Comparison of ENCODE assay signal across 8 mouse cellular contexts in the genomic region with DNA sequence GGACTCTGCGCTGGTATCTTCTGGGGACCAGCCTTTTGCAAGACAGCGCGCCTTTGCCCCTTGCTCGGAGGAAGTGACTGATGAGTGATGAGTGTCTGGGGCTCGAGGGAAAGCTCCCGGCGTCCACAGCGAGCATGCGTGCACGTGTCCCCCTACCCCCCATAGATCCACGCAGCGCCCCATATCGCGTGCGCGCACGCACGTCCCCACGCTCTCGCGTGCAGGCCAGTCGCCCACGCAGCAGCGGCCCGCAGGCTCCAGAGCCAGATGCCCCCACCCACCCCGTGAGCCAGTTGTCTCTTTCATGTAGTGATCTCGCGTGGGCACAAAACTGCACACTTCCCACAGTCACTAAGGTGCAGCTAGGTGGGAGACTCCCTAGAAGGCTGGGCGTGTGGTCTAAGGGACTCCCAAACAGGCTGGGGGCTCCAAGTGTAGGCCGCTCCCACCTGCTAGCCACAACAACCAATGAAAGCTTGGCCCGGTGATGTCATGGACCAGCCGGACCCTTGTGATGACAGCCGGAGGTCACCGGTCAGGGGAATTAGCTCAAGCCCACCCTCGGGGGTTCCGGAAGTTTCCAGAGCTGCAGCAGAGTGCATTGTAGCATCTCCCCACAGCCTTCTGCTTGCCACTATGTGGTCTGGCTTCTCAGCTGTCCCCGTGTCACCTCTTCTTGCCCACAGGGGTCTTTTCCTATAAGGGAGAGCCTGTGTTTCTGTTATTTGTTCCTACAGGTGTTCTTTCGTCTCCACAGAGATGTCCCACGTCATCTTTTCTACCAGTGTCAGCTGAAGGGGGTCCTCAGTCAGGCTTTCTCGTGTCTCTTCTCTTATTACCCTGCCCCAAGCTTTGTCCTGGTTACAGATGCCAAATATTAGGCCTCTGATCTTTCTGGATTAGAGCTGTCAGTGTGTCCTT. TPM values are rescaled to one million over a fixed set of nuclear protein-coding genes. Genes with fewer than 3 reads are reported as not detected.
A peak's percentile ranks its signal among the peaks of the same experiment; 100 is the strongest.
DNase-seq lines count a peak whose midpoint lies in the region; ATAC-seq and TF ChIP-seq lines count a peak whose summit lies in the region.

TSS of gene Ache (plus strand) at position 488 of the 921 bp plus-strand sequence.

- H3K27ac ChIP-seq in heart, adult 2 months: peak within 1 kb of the TSS; percentile 36
- H3K27ac ChIP-seq in gastrocnemius, adult 2 months: peak within 1 kb of the TSS; percentile 68
- peak within 1 kb of the TSS; percentile 90 for H3K27ac ChIP-seq in layer of hippocampus, adult 2 months
- H3K27ac ChIP-seq in liver, postnatal 0 days (ENCODE audit: low read depth): peak within 1 kb of the TSS; percentile 56

- no peaks in the 10 kb centered on the region for H3K79me2 ChIP-seq in heart, adult 2 months (replicated peaks; ENCODE audit: control insufficient read depth, insufficient read depth, low read length)

- TF ChIP-seq POLR2A in heart, adult 2 months (IDR thresholded peaks at IDR 0.05; ENCODE audit: insufficient read depth, low read depth, low read length): no peak

- no peaks in the 10 kb centered on the region for H3K9me3 ChIP-seq in G1E (replicated peaks)
- no peaks in the 10 kb centered on the region for H3K9me3 ChIP-seq in liver, postnatal 0 days (ENCODE audit: low read length)

- H3K4me3 ChIP-seq in heart, adult 2 months: peak within 1 kb of the TSS; percentile 34
- peak within 1 kb of the TSS; percentile 78 for H3K4me3 ChIP-seq in G1E (ENCODE audit: low read depth, low read length)
- H3K4me3 ChIP-seq in gastrocnemius, adult 2 months: peak within 1 kb of the TSS; percentile 73
- peak within 1 kb of the TSS; percentile 69 for H3K4me3 ChIP-seq in layer of hippocampus, adult 2 months
- H3K4me3 ChIP-seq in liver, postnatal 0 days (ENCODE audit: low read depth, low read length): peak within 1 kb of the TSS; percentile 62

- no peaks in the 10 kb centered on the region for H3K4me1 ChIP-seq in heart, adult 2 months (ENCODE audit: control insufficient read depth, insufficient read depth, low read length)
- peaks cover 62% of the 10 kb centered on the region for H3K4me1 ChIP-seq in G1E (ENCODE audit: insufficient read depth, low read depth, low read length)
- H3K4me1 ChIP-seq in liver, postnatal 0 days (ENCODE audit: insufficient read depth): peaks cover 24% of the 10 kb centered on the region

- no peaks in the 10 kb centered on the region; the same call in 1 of the 2 replicates for H3K27me3 ChIP-seq in heart, adult 2 months (ENCODE audit: control insufficient read depth, insufficient read depth, low read length)
- peaks cover 15% of the 10 kb centered on the region for H3K27me3 ChIP-seq in G1E (ENCODE audit: insufficient read depth, low read length)
- peaks cover 31% of the 10 kb centered on the region for H3K27me3 ChIP-seq in liver, postnatal 0 days (ENCODE audit: insufficient read depth, low read length)
- H3K27me3 ChIP-seq in splenic B cell, adult 2 months (ENCODE audit: control insufficient read depth, insufficient read depth, low read length, poor library complexity, severe bottlenecking): no peaks in the 10 kb centered on the region

- 5% methylated on average over 40 of the region's 40 CpGs for WGBS in heart, adult 2 months
- whole genome bisulfite sequencing in liver, postnatal 0 days (ENCODE audit: insufficient replicate concordance): 4% methylated on average over 39 of the region's 40 CpGs

- peak within 1 kb of the TSS; percentile 99 for H3K4me2 ChIP-seq in liver, postnatal 0 days (ENCODE audit: low read depth, low read length)

- DNase-seq in heart, adult 2 months: peak; percentile 35 to 40
- DNase-seq in heart, adult 8-10 months (ENCODE audit: low spot score): no peak
- peak; percentile 43 for DNase-seq in G1E (ENCODE audit: low spot score)
- DNase-seq in cerebellum, postnatal 4 days (ENCODE audit: low spot score in 2 of 2): peak; percentile 35 to 67
- DNase-seq in gastrocnemius, adult 2 months: peak; percentile 49
- DNase-seq in layer of hippocampus, adult 2 months (ENCODE audit: low spot score in 2 of 2): peak; percentile 66 to 70
- peak; percentile 40 for DNase-seq in liver, postnatal 0 days
- peak; percentile 44 for DNase-seq in splenic B cell, adult 2 months (ENCODE audit: low read depth, low spot score)

- peak within 1 kb of the TSS; percentile 64 for H3K9ac ChIP-seq in heart, adult 2 months (ENCODE audit: low read depth, low read length)
- peak within 1 kb of the TSS; percentile 83 for H3K9ac ChIP-seq in liver, postnatal 0 days (replicated peaks)

- no peak for ATAC-seq in G1E (ENCODE audit: extremely low read depth, insufficient number of reproducible peaks, low FRiP score, poor library complexity, severe bottlenecking)
- ATAC-seq in liver, postnatal 0 days: no peak

- H3K36me3 ChIP-seq in heart, adult 2 months (ENCODE audit: control insufficient read depth, insufficient read depth, low read length): no peaks in the 10 kb centered on the region
- peaks cover 13% of the 10 kb centered on the region for H3K36me3 ChIP-seq in G1E (replicated peaks)
- no peaks in the 10 kb centered on the region for H3K36me3 ChIP-seq in liver, postnatal 0 days (replicated peaks; ENCODE audit: insufficient read depth, low read length)
- H3K36me3 ChIP-seq in splenic B cell, adult 2 months (ENCODE audit: control insufficient read depth, insufficient read depth, low read length, poor library complexity, severe bottlenecking): no peaks in the 10 kb centered on the region

- TF ChIP-seq EP300 in heart, adult 2 months (IDR thresholded peaks at IDR 0.05; ENCODE audit: insufficient read depth, low read depth, low read length): no peak
- no peak for TF ChIP-seq EP300 in liver, postnatal 0 days (IDR thresholded peaks at IDR 0.05; ENCODE audit: low read depth)

- TF ChIP-seq CTCF in heart, adult 2 months (IDR thresholded peaks at IDR 0.05): 0 out of 2 replicates have a peak, but pooled peaks have one; percentile 13
- TF ChIP-seq CTCF in G1E (IDR thresholded peaks at IDR 0.05; ENCODE audit: low read depth, low read length): no peak
- no peak for TF ChIP-seq CTCF in gastrocnemius, adult 2 months (IDR thresholded peaks at IDR 0.05)
- TF ChIP-seq CTCF in layer of hippocampus, adult 2 months (conservative IDR thresholded peaks at IDR 0.05): no peak
- TF ChIP-seq CTCF in liver, postnatal 0 days (IDR thresholded peaks at IDR 0.05; ENCODE audit: low read depth): no peak

- intact Hi-C loops in heart, adult 2 months (cut with DNase I): loop anchor here (2.0 kb wide), 1 partner anchor 164 kb away; no protein-coding TSS in a partner anchor
- intact Hi-C loops in gastrocnemius, adult 2 months (cut with DNase I): loop anchor here (2.0 kb wide), 1 partner anchor 164 kb away; no protein-coding TSS in a partner anchor

RNA-seq across cellular contexts. Expression of gene Ache, which starts in this region (rescaled TPM):
- total RNA-seq in heart, adult 2 months (2021): 1 to 10 TPM; 1.5 to 2.2 TPM
- 3.5 and 4.9 TPM in 2 replicates for polyA plus RNA-seq in heart, adult 2 months (2012; rRNA removed)
- total RNA-seq in heart, adult 8-10 months (2022): 1 to 10 TPM; 1.5 to 3.3 (median 1.9) TPM
- 62.7 and 168 TPM in 2 replicates for total RNA-seq in G1E (2014; fragmentation: Nextera tagmentation)
- total RNA-seq in G1E (2017): 7.4 and 7.8 TPM in 2 replicates
- 36.5 and 46.4 TPM in 2 replicates for polyA plus RNA-seq in G1E (2012)
- total RNA-seq in gastrocnemius, adult 2 months (2021): 10 to 100 TPM; 13.7 to 17.9 TPM
- 10 to 100 TPM; 58.5 to 62.3 TPM for total RNA-seq in layer of hippocampus, adult 2 months (2021)
- 10.3 and 11.1 TPM in 2 replicates for polyA plus RNA-seq in liver, postnatal 0 days (2015; fragmentation: Nextera tagmentation; extraction: Ambion mirVana)

Comparison
In these comparisons a context has a peak if more than half of its experiments do, and no peak if none do; other contexts are left out.
1. H3K27ac ChIP-seq: peak in every context shown above with its lines; median percentile 90 in layer of hippocampus, adult 2 months; 68 in gastrocnemius, adult 2 months; 56 in liver, postnatal 0 days; 36 in heart, adult 2 months.